Mouse (Mus musculus) heart, postnatal 0 days (tissue): ENCODE measurements around the gene Aarsd1. TPM values are rescaled to one million over a fixed set of nuclear protein-coding genes. Genes with fewer than 3 reads are reported as not detected.

Experiments
- ATAC-seq: fragments of 200-750 bp; cut with Nextera tagmentation; 2 replicates; pipeline ENCODE4 v1.8.0; 2017; ENCODE audit warnings: low read depth, moderate number of reproducible peaks, moderate library complexity; ENCODE audit not compliant: insufficient read depth
- DNase-seq: peaks from one replicate; pipeline ENCODE4 v3.0.0-alpha.2; 2016; ENCODE audit warnings: low spot score
- H3K27ac ChIP-seq: fragments of 300-500 bp; sonication (generic); 2 replicates; pipeline ENCODE4 v1.5.1; 2014; ENCODE audit warnings: low read depth, mild to moderate bottlenecking
- H3K27me3 ChIP-seq: fragments of 300-500 bp; sonication (generic); 2 replicates; pipeline ENCODE4 v1.6.1; 2014; ENCODE audit warnings: low read length, mixed read lengths; ENCODE audit not compliant: control insufficient read depth, insufficient read depth
- H3K36me3 ChIP-seq: fragments of 300-500 bp; sonication (generic); replicated peaks from 2 replicates; pipeline ENCODE4 v1.6.1; 2014; ENCODE audit warnings: low read length, mixed read lengths; ENCODE audit not compliant: control insufficient read depth, insufficient read depth
- H3K4me1 ChIP-seq: fragments of 300-500 bp; sonication (generic); 2 replicates; pipeline ENCODE4 v1.6.1; 2014; ENCODE audit warnings: antibody characterized with exemption; ENCODE audit not compliant: control insufficient read depth, insufficient read depth
- H3K4me2 ChIP-seq: fragments of 300-500 bp; sonication (generic); 2 replicates; pipeline ENCODE4 v1.6.1; 2014; ENCODE audit warnings: low read depth, mild to moderate bottlenecking, low read length, moderate library complexity
- H3K4me3 ChIP-seq: fragments of 300-500 bp; sonication (generic); 2 replicates; pipeline ENCODE4 v1.5.1; 2014; ENCODE audit warnings: low read depth, low read length
- H3K9ac ChIP-seq: fragments of 300-500 bp; sonication (generic); replicated peaks from 2 replicates; pipeline ENCODE4 v1.6.1; 2014; ENCODE audit warnings: low read depth, low read length, mixed read lengths
- H3K9me3 ChIP-seq: fragments of 300-500 bp; sonication (generic); replicated peaks from 2 replicates; pipeline ENCODE4 v1.6.1; 2016; ENCODE audit warnings: low read length; ENCODE audit not compliant: control insufficient read depth
- CTCF ChIP-seq: IDR thresholded peaks from 2 replicates; pipeline ENCODE4 v1.5.1; 2016; ENCODE audit warnings: antibody characterized with exemption, control low read depth, low read depth
- EP300 ChIP-seq: IDR thresholded peaks from 2 replicates; pipeline ENCODE4 v1.6.1; 2016; ENCODE audit warnings: antibody characterized with exemption, low read depth
- WGBS: fragments of 180-500 bp; shearing (Covaris S2); extraction: QIAGEN DNeasy Blood & Tissue Kit; methylation state at CpG from one replicate; pipeline ENCODE4 v1.1.7; 2014; 5-methylcytosine and 5-hydroxymethylcytosine counted together
- polyA plus RNA-seq: library from polyadenylated mRNA; unstranded; fragments of >200 nt; fragmentation: Nextera tagmentation; extraction: Ambion mirVana; gene quantifications from 2 replicates; pipeline ENCODE4 v1.2.1, GENCODE M21; 2015
- total RNA-seq: library from RNA; depleted of rRNA; stranded (reverse); fragments of >200 nt; gene quantifications from 2 replicates; pipeline ENCODE4 v1.2.3, GENCODE M21; 2014; ENCODE audit warnings: low replicate concordance

The Aarsd1 gene
- total and polyA plus RNA-seq, 2 experiments from 2014 or later = 16.8 to 31.9 TPM

- Histone ChIP-seq H3K4me2 (no peak overlapping the region), H3K9me3 (no peaks in the 10 kb centered on the region), H3K27ac (no peak overlapping the region), H3K36me3 (peaks cover 64% of the 10 kb centered on the region), H3K4me1 (no peaks in the 10 kb centered on the region), H3K9ac (no peak overlapping the region), H3K4me3 (no peak overlapping the region), H3K27me3 (no peaks in the 10 kb centered on the region)
- ATAC-seq (no peak), DNase-seq (no peak)
- 85% methylated on average over 12 of the region's 12 CpGs for WGBS
- no peak for TF ChIP-seq EP300
- TF ChIP-seq CTCF = no peak
Observed at GRCm38 (mm10) chr11:101458217-101458616, 40.8 kb upstream of the Aarsd1 start.

GRCm38 (mm10) chr11:101457631-101458030 lies 40.2 kb upstream of the Aarsd1 start:
- Histone ChIP-seq H3K4me3 (no peak overlapping the region), H3K27ac (no peak overlapping the region), H3K36me3 (peaks cover 62% of the 10 kb centered on the region), H3K9me3 (no peaks in the 10 kb centered on the region), H3K4me1 (0 out of 2 replicates have a peak, but pooled peaks cover 4% of the 10 kb centered on the region), H3K27me3 (no peaks in the 10 kb centered on the region), H3K9ac (no peak overlapping the region), H3K4me2 (no peak overlapping the region)
- DNase-seq = no peak
- ATAC-seq = no peak
- TF ChIP-seq CTCF (no peak), EP300 (no peak)
- WGBS = 87% methylated on average over 9 of the region's 9 CpGs

GRCm38 (mm10) chr11:101455627-101456026 lies 38.2 kb upstream of the Aarsd1 start:
- ATAC-seq (no peak), DNase-seq (no peak)
- H3K9me3 ChIP-seq = no peaks in the 10 kb centered on the region
- peaks cover 42% of the 10 kb centered on the region for H3K36me3 ChIP-seq
- H3K27me3 ChIP-seq = no peaks in the 10 kb centered on the region
- H3K27ac ChIP-seq = no peak overlapping the region
- H3K4me3 ChIP-seq = no peak overlapping the region
- H3K4me2 ChIP-seq = no peak overlapping the region
- H3K4me1 ChIP-seq = peaks cover 10% of the 10 kb centered on the region; the same call in 1 of the 2 replicates
- H3K9ac ChIP-seq = no peak overlapping the region
- WGBS = 88% methylated on average over 7 of the region's 7 CpGs
- TF ChIP-seq CTCF (no peak), EP300 (no peak)

- no peak for ATAC-seq
- Histone ChIP-seq H3K27ac (no peak overlapping the region), H3K9me3 (no peaks in the 10 kb centered on the region), H3K4me2 (no peak overlapping the region), H3K36me3 (peaks cover 33% of the 10 kb centered on the region), H3K4me3 (no peak overlapping the region), H3K4me1 (peaks cover 10% of the 10 kb centered on the region; the same call in 1 of the 2 replicates), H3K9ac (no peak overlapping the region), H3K27me3 (no peaks in the 10 kb centered on the region)
- TF ChIP-seq CTCF (no peak), EP300 (no peak)
- DNase-seq = no peak
- WGBS = 62% methylated on average over 6 of the region's 6 CpGs
Observed at GRCm38 (mm10) chr11:101454702-101455101, 37.3 kb upstream of the Aarsd1 start.

GRCm38 (mm10) chr11:101452093-101452774 lies 34.8 kb upstream of the Aarsd1 start:
- no peak for DNase-seq
- Histone ChIP-seq H3K4me1 (peaks cover 15% of the 10 kb centered on the region), H3K9me3 (no peaks in the 10 kb centered on the region), H3K4me3 (no peak overlapping the region), H3K27me3 (no peaks in the 10 kb centered on the region), H3K27ac (no peak overlapping the region), H3K4me2 (no peak overlapping the region), H3K9ac (no peak overlapping the region), H3K36me3 (peaks cover 9% of the 10 kb centered on the region)
- 48% methylated on average over 10 of the region's 10 CpGs for WGBS
- ATAC-seq = no peak
- no peak for TF ChIP-seq EP300
- TF ChIP-seq CTCF = no peak

- TF ChIP-seq EP300 (no peak), CTCF (no peak)
- peaks cover 15% of the 10 kb centered on the region for H3K4me1 ChIP-seq
- WGBS = 91% methylated on average over 10 of the region's 10 CpGs
- H3K36me3 ChIP-seq = peaks cover 2% of the 10 kb centered on the region; the same call in 1 of the 2 replicates
- ATAC-seq (no peak), DNase-seq (no peak)
- H3K4me2 ChIP-seq = no peak overlapping the region
- no peak overlapping the region for H3K4me3 ChIP-seq
- no peaks in the 10 kb centered on the region for H3K27me3 ChIP-seq
- H3K9me3 ChIP-seq = no peaks in the 10 kb centered on the region
- H3K9ac ChIP-seq = no peak overlapping the region
- H3K27ac ChIP-seq = no peak overlapping the region
Observed at GRCm38 (mm10) chr11:101451536-101451935, 34.1 kb upstream of the Aarsd1 start.
